ENCODE assay signal across 8 mouse cellular contexts in the genomic region with DNA sequence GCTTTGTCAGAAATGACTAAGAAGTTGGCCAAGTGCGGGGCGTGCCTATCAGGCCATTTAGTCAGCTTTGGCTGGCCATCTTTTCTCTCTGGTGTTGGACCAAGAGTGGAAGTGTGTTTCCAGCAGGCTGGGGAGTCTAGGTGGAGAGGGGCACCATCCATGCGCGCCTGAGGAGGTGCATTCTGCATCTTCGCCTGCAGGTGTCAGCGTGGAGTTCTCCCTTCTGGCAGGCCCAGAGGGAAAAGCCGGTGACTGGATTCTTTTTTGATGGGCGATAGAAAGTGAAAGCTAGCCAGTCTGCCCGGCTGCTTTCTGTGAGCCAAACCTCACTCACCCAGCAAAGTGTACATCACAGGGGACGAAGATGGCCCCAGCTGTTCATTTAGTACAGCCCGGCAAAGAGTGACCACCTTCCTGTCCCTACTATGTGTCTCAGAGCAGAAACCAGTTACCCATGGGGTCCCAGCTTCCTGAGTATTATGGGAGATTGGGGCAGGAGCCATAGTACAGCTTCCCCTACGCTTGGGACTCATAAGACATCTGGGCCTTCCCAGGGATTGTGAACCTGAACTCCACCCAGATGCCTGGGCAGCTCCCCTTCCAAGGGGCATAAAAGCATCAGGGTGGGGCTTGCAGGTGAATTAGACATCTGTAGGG.
DNase-seq lines count a peak whose midpoint lies in the region; ATAC-seq and TF ChIP-seq lines count a peak whose summit lies in the region.

No protein-coding gene starts in this region.

- 15% methylated on average over 12 of the region's 12 CpGs for WGBS in forebrain, postnatal 0 days
- 19% methylated on average over 12 of the region's 12 CpGs for WGBS in neural tube, embryonic 13.5 days
- WGBS in stomach, postnatal 0 days, result 12% methylated on average over 12 of the region's 12 CpGs

- TF ChIP-seq CTCF in forebrain, postnatal 0 days (IDR thresholded peaks at IDR 0.05; ENCODE audit: low read depth), result peak; percentile 89
- TF ChIP-seq CTCF in stomach, postnatal 0 days (IDR thresholded peaks at IDR 0.05; ENCODE audit: low read depth), result peak; percentile 92

- H3K4me3 ChIP-seq in ES-E14 (ENCODE audit: insufficient read depth in 1 of 2, low read depth in 1 of 2, low read length in 2 of 2, poor library complexity in 1 of 2, severe bottlenecking in 1 of 2), result 0 out of 4 replicates have a peak overlapping the region, but pooled peaks of 1 of the 2 experiments have one; percentile 0
- no peak overlapping the region for H3K4me3 ChIP-seq in forebrain, postnatal 0 days (ENCODE audit: low read depth, low read length)
- no peak overlapping the region for H3K4me3 ChIP-seq in neural tube, embryonic 13.5 days
- H3K4me3 ChIP-seq in stomach, postnatal 0 days (ENCODE audit: low read depth, low read length), result peak overlapping the region; percentile 27; the same call in 1 of the 2 replicates

- H3K9me3 ChIP-seq in ES-E14 (ENCODE audit: control insufficient read depth, insufficient read depth, low read depth, low read length), result no peaks in the 10 kb centered on the region
- H3K9me3 ChIP-seq in forebrain, postnatal 0 days (ENCODE audit: low read length), result no peaks in the 10 kb centered on the region
- H3K9me3 ChIP-seq in neural tube, embryonic 13.5 days, result no peaks in the 10 kb centered on the region
- no peaks in the 10 kb centered on the region for H3K9me3 ChIP-seq in stomach, postnatal 0 days (ENCODE audit: control insufficient read depth, low read length)

- H3K4me1 ChIP-seq in ES-E14 (ENCODE audit: control insufficient read depth in 2 of 2, insufficient read depth in 2 of 2, low read length in 2 of 2, poor library complexity in 1 of 2), result peaks cover 0 to 6% of the 10 kb centered on the region in 2 experiments; a peak in 1 of 4 replicates
- peaks cover 17% of the 10 kb centered on the region; the same call in 1 of the 2 replicates for H3K4me1 ChIP-seq in forebrain, postnatal 0 days (ENCODE audit: insufficient read depth)
- H3K4me1 ChIP-seq in neural tube, embryonic 13.5 days (replicated peaks), result peaks cover 66% of the 10 kb centered on the region
- peaks cover 6% of the 10 kb centered on the region for H3K4me1 ChIP-seq in stomach, postnatal 0 days (replicated peaks; ENCODE audit: control insufficient read depth, insufficient read depth)

- peak; percentile 75 for ATAC-seq in forebrain, postnatal 0 days
- peak; percentile 12 for ATAC-seq in neural tube, embryonic 13.5 days (ENCODE audit: low read depth)
- ATAC-seq in stomach, postnatal 0 days (ENCODE audit: low FRiP score, low TSS enrichment), result peak; percentile 66

- no peaks in the 10 kb centered on the region; the same call in 1 of the 2 replicates for H3K27me3 ChIP-seq in forebrain, postnatal 0 days (ENCODE audit: insufficient read depth, low read length)
- no peaks in the 10 kb centered on the region for H3K27me3 ChIP-seq in neural tube, embryonic 13.5 days
- H3K27me3 ChIP-seq in stomach, postnatal 0 days (ENCODE audit: control insufficient read depth, insufficient read depth, low read length), result no peaks in the 10 kb centered on the region

- DNase-seq in ES-E14 (ENCODE audit: low read depth, low spot score), result peak; percentile 53
- DNase-seq in cerebellum, adult 18-20 months, result peak; percentile 75 to 80
- DNase-seq in forebrain, postnatal 0 days, result peak; percentile 86
- peak; percentile 90 for DNase-seq in heart, postnatal 4 days
- peak; percentile 67 to 88 for DNase-seq in layer of hippocampus, adult 18-20 months (ENCODE audit: low spot score in 2 of 2)
- peak; percentile 86 to 91 for DNase-seq in lung, adult 18-20 months
- peak; percentile 89 for DNase-seq in stomach, postnatal 0 days (ENCODE audit: low spot score)

- in situ Hi-C loops in ES-E14 (cut with MboI; ENCODE audit: low sequenced_read_pairs in 2 of 2, unreplicated experiment in 2 of 2), result no loop called here

- no peak for TF ChIP-seq EP300 in stomach, postnatal 0 days (optimal IDR thresholded peaks at IDR 0.05)

- H3K4me2 ChIP-seq in forebrain, postnatal 0 days (ENCODE audit: low read depth), result 0 out of 2 replicates have a peak overlapping the region, but pooled peaks have one; percentile 11
- H3K4me2 ChIP-seq in neural tube, embryonic 13.5 days, result peak overlapping the region; percentile 35
- peak overlapping the region; percentile 50 for H3K4me2 ChIP-seq in stomach, postnatal 0 days (replicated peaks; ENCODE audit: low read depth)

- no peak overlapping the region for H3K9ac ChIP-seq in ES-E14 (ENCODE audit: insufficient read depth, low read depth, low read length, poor library complexity, severe bottlenecking)
- H3K9ac ChIP-seq in forebrain, postnatal 0 days, result no peak overlapping the region
- H3K9ac ChIP-seq in neural tube, embryonic 13.5 days, result peak overlapping the region; percentile 22
- peak overlapping the region; percentile 49 for H3K9ac ChIP-seq in stomach, postnatal 0 days (ENCODE audit: low read length)

- no peaks in the 10 kb centered on the region; the same call in 1 of the 2 replicates for H3K36me3 ChIP-seq in ES-E14 (ENCODE audit: control insufficient read depth, insufficient read depth, low read length, poor library complexity, severe bottlenecking)
- H3K36me3 ChIP-seq in forebrain, postnatal 0 days (ENCODE audit: insufficient read depth), result no peaks in the 10 kb centered on the region
- no peaks in the 10 kb centered on the region for H3K36me3 ChIP-seq in neural tube, embryonic 13.5 days
- no peaks in the 10 kb centered on the region for H3K36me3 ChIP-seq in stomach, postnatal 0 days (ENCODE audit: control insufficient read depth, insufficient read depth, low read length)

- H3K27ac ChIP-seq in ES-E14 (ENCODE audit: insufficient read depth, low read depth, low read length, poor library complexity, severe bottlenecking), result no peak overlapping the region
- H3K27ac ChIP-seq in forebrain, postnatal 0 days (ENCODE audit: low read depth, low read length), result no peak overlapping the region
- H3K27ac ChIP-seq in neural tube, embryonic 13.5 days (replicated peaks), result peak overlapping the region; percentile 78
- H3K27ac ChIP-seq in stomach, postnatal 0 days (replicated peaks), result peak overlapping the region; percentile 75

TF ChIP-seq in ES-E14, 5 proteins besides CTCF, POLR2A, EP300 and RAD21:
- TF ChIP-seq ZC3H11A (IDR thresholded peaks at IDR 0.05; ENCODE audit: borderline replicate concordance, low read depth, low read length) (0 out of 2 replicates have a peak, but pooled peaks have one; percentile 22), ZNF384 (IDR thresholded peaks at IDR 0.05; ENCODE audit: low read depth, low read length) (no peak), HCFC1 (IDR thresholded peaks at IDR 0.05; ENCODE audit: borderline replicate concordance, insufficient read depth, low read length) (no peak), CHD2 (IDR thresholded peaks at IDR 0.05; ENCODE audit: low read depth, low read length) (no peak)

Comparison
In these comparisons a context has a peak if more than half of its experiments do, and no peak if none do; other contexts are left out.
1. H3K27ac ChIP-seq: peak in neural tube, embryonic 13.5 days (single experiment) and stomach, postnatal 0 days (single experiment); none in ES-E14 (single experiment) and forebrain, postnatal 0 days (single experiment).
2. H3K9ac ChIP-seq: peak in neural tube, embryonic 13.5 days (single experiment) and stomach, postnatal 0 days (single experiment); none in ES-E14 (single experiment) and forebrain, postnatal 0 days (single experiment).
3. ATAC-seq: peak in every context shown above with its lines; median percentile 75 in forebrain, postnatal 0 days; 66 in stomach, postnatal 0 days; 12 in neural tube, embryonic 13.5 days.
4. Peak in every context shown above with its lines, with median percentiles within 50 percentile points of each other: DNase-seq and H3K4me2 ChIP-seq.